Mouse (Mus musculus) olfactory bulb, adult 2 months (tissue): ENCODE results near the gene Map4k2. TPM values are rescaled to one million over a fixed set of nuclear protein-coding genes. Genes with fewer than 3 reads are reported as not detected.

Experiments used
- H3K27ac ChIP-seq: fragments of 200-500 bp; 2 replicates; pipeline ENCODE4 v1.5.1; 2012; ENCODE audit warnings: low read depth, low read length; ENCODE audit not compliant: insufficient read depth
- H3K4me1 ChIP-seq: fragments of 200-500 bp; 2 replicates; pipeline ENCODE4 v1.6.1; 2012; ENCODE audit warnings: low read length; ENCODE audit not compliant: control insufficient read depth, insufficient read depth
- H3K4me3 ChIP-seq: fragments of 200-500 bp; 2 replicates; pipeline ENCODE4 v1.5.1; 2012; ENCODE audit warnings: mild to moderate bottlenecking, low read depth, low read length, moderate library complexity; ENCODE audit not compliant: insufficient read depth
- CTCF ChIP-seq: fragments of 200-500 bp; IDR thresholded peaks from 2 replicates; pipeline ENCODE4 v1.5.1; 2012; ENCODE audit warnings: low read depth, mild to moderate bottlenecking, low read length, moderate library complexity; ENCODE audit not compliant: insufficient read depth
- POLR2A ChIP-seq: fragments of 200-500 bp; IDR thresholded peaks from 2 replicates; pipeline ENCODE4 v1.6.1; 2012; ENCODE audit warnings: mild to moderate bottlenecking, low read depth, low read length, moderate library complexity; ENCODE audit not compliant: insufficient read depth
- WGBS: fragments of 180-500 bp; shearing (Covaris S2); methylation state at CpG from one replicate; pipeline ENCODE4 v1.1.7; 2018; 5-methylcytosine and 5-hydroxymethylcytosine counted together
- polyA plus RNA-seq: library from polyadenylated mRNA; stranded (reverse); fragments of >200 nt; gene quantifications from 2 replicates; pipeline ENCODE4 v1.2.4, GENCODE M21; 2012; ENCODE audit warnings: low replicate concordance; ENCODE audit not compliant: missing spikeins, insufficient read depth, insufficient read length

The Map4k2 gene
- polyA plus RNA-seq, 1 experiment: 158 TPM

DNA sequence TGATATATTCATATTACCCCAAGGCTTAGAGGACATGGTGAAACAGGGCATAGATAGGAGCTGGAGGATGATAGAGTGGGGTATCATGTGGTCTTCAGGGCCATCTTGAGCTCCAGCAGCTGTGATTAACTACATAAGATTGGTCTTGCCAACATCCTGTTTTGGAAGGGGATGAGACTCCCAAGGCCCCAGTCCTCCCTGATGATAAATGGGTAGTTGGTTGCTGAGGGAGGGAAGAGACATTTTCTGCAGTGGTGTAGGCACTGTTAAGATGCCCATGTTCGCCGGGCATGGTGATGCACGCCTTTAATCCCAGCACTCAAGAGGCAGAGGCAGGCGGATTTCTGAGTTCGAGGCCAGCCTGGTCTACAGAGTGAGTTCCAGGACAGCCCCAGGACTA, 40.3 kb downstream of the Map4k2 start:
- TF ChIP-seq POLR2A (no peak), CTCF (no peak)
- H3K27ac ChIP-seq: no peak overlapping the region
- peaks cover 29% of the 10 kb centered on the region for H3K4me1 ChIP-seq
- no peak overlapping the region for H3K4me3 ChIP-seq
- 95% methylated on average over 5 of the region's 5 CpGs for WGBS

DNA sequence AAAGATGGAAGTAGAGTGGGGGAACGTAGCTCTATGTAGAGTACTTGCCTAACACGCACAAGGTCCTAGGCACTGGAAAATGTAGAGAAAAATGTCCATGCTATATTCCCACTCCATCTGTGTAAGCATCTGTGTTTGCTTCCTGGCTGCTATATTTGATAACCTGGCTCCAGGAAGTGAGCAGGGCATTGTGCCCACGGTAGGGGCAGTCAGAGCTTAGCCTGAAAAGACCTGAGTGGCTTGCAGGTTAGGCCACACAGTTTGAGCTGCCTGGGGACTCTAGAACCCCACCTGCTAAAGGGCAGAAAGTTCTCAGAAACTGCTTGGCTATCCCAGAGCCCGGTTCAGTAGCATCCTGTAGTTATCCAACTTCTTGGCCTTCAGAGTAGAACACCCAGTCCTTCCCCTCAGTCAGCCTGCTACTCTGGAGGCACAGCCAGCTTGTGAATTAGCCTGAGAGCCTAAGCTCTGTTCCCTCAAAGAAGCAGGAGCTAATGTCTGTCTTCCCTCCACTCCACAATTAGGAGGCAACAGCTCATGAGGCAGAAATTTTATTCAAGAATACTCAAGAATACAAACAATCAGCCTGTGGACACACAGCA, 41.5 kb downstream of the Map4k2 start:
- H3K27ac ChIP-seq: no peak overlapping the region
- no peak overlapping the region for H3K4me3 ChIP-seq
- peaks cover 27% of the 10 kb centered on the region for H3K4me1 ChIP-seq
- no peak for TF ChIP-seq CTCF
- TF ChIP-seq POLR2A: no peak
- 73% methylated on average over 4 of the region's 4 CpGs for WGBS

DNA sequence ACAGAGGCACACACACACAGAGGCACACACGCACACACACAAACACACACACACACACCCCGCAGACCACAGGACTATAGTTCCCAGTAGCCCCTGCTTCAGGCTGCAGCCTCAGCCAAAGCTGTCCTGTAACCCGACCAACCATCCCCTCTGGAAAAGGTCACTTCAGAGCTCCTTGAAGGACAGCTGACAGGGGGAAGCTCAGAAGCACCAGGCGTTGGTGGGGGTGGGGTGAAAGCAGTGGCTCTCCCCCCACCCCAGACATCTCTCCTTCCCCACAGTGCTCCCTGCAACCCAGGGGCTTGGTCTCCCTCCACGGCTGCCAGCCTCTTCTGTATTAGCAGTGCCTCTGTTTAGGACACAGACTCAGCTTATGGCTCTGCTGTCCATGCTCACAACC, 42.5 kb downstream of the Map4k2 start:
- H3K4me1 ChIP-seq: peaks cover 24% of the 10 kb centered on the region
- WGBS: 47% methylated on average over 5 of the region's 5 CpGs
- no peak overlapping the region for H3K4me3 ChIP-seq

DNA sequence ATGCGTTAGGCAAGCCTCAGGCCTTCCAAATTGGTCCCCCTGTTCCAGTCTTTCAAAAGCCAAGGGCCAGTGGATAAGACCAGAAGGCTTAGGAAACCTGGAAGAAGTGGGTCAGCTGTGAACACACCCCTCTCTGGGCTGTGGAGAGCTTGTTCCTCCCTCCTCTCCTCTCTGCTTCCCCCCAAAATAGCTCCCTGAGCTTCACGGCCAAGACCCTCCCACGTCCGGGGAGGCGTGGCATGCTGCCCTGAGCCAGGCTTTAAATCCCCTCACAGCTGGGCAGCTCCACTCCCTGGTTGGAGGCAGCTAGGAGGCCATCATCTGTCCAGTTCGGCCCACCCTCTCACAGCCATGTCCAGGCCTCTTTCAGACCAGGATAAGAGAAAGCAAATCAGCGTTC, 43.2 kb downstream of the Map4k2 start, which contains the start of gene Pygm:
Pygm (plus strand) TSS at position 272 of the 400 bp plus-strand sequence.
- Histone ChIP-seq H3K27ac (peak within 1 kb of the TSS; percentile 61), H3K4me1 (peaks cover 24% of the 10 kb centered on the region), H3K4me3 (peak within 1 kb of the TSS; percentile 8; the same call in 1 of the 2 replicates)
- WGBS: 28% methylated on average over 7 of the region's 7 CpGs
- no peak for TF ChIP-seq POLR2A

More for the DNA sequence above, 42.5 kb downstream of the Map4k2 start:
- peak overlapping the region; percentile 23 for H3K27ac ChIP-seq
- TF ChIP-seq POLR2A: no peak
- TF ChIP-seq CTCF: no peak

DNA sequence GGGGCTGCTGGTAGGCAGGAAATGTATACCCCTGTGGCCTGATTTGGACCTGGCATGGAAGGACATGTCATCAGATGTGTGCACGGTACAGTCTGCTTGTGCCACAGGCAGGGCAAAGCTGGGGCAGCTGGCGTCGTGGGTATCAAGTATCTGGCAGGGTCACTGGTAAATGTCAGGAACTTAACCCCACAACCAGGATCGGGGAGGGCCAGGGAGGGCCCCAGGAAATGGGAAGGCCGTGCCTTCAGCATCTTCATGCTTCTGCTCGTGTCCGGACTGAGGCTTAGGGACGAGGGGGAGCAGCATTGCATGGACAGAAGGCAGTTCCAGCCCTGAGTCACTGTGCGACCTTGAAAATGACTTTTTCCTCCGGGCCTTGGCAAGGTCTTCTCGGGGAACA, 44.0 kb downstream of the Map4k2 start:
- 80% methylated on average over 11 of the region's 11 CpGs for WGBS
- peaks cover 31% of the 10 kb centered on the region for H3K4me1 ChIP-seq
- H3K27ac ChIP-seq: peak overlapping the region; percentile 61; the same call in 1 of the 2 replicates
- TF ChIP-seq CTCF (no peak), POLR2A (no peak)
- peak overlapping the region; percentile 8; the same call in 1 of the 2 replicates for H3K4me3 ChIP-seq

DNA sequence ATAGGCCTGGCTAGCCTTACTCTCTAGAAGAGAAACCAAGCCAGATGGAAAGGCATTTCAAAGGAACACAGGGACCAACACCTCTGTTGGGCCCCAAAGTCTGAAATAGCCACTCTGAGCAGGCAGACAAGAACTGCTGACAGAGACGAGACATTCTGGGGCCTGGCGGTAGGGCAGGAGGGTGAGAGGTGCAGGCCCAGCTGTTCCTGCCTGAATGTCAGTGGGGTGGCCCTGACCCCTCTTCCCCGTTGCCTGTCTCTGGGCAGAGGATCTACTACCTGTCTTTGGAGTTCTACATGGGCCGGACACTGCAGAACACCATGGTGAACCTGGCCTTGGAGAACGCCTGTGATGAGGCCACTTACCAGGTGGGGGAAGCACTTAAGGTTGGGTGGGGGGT, 44.5 kb downstream of the Map4k2 start:
- no peak overlapping the region for H3K27ac ChIP-seq
- peaks cover 31% of the 10 kb centered on the region for H3K4me1 ChIP-seq
- TF ChIP-seq CTCF (no peak), POLR2A (no peak)
- 91% methylated on average over 5 of the region's 5 CpGs for WGBS
- H3K4me3 ChIP-seq: no peak overlapping the region

DNA sequence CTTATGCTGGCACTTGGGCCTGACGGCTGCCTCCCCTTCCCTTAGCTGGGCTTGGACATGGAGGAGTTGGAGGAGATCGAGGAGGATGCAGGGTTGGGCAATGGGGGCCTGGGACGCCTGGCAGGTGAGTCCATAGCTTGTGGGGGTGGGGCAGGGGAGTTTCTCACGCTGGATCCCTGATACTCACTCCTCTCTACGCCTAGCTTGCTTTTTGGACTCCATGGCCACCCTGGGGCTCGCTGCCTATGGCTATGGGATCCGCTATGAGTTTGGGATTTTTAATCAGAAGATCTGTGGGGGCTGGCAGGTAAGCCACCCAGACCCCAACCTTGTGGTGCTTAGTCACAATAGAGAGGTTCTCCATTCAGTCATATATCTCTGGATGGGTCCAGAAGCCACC, 44.9 kb downstream of the Map4k2 start:
- TF ChIP-seq CTCF (no peak), POLR2A (no peak)
- no peak overlapping the region for H3K27ac ChIP-seq
- H3K4me1 ChIP-seq: peaks cover 31% of the 10 kb centered on the region
- 95% methylated on average over 7 of the region's 7 CpGs for WGBS
- no peak overlapping the region for H3K4me3 ChIP-seq

DNA sequence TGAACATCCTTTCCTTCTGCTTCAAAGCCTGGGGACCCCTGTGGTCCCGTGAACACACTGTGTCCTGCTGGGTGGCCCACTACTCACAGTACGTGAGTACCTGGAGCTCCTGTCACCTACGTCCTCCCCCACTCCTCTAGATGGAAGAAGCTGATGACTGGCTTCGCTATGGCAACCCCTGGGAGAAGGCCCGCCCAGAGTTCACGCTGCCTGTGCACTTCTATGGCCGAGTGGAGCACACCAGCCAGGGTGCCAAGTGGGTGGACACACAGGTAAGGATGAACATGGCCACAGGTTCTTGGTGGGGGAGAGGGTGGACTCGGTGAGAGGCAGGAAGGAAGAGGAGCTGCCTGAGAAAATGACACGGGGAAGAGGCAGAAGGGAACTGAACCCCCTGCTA, 45.3 kb downstream of the Map4k2 start:
- peaks cover 31% of the 10 kb centered on the region for H3K4me1 ChIP-seq
- H3K4me3 ChIP-seq: no peak overlapping the region
- TF ChIP-seq POLR2A: no peak
- TF ChIP-seq CTCF: no peak
- no peak overlapping the region for H3K27ac ChIP-seq
- WGBS: 89% methylated on average over 9 of the region's 9 CpGs

DNA sequence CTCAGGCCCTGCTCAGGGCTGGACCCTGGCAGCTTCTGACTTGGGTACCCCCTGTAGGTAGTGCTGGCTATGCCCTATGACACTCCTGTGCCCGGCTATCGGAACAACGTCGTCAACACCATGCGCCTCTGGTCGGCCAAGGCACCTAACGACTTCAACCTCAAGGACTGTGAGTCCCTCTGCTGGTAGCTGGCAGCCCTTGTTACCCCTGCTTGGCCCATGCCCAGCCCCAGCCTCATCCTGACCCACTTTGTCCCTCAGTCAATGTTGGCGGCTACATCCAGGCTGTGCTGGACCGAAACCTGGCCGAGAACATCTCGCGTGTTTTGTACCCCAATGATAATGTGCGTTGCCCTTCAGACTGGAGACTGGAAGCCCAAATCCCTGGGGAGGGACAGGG, 47.1 kb downstream of the Map4k2 start:
- H3K4me1 ChIP-seq: peaks cover 31% of the 10 kb centered on the region
- H3K4me3 ChIP-seq: no peak overlapping the region
- H3K27ac ChIP-seq: no peak overlapping the region
- 76% methylated on average over 13 of the region's 13 CpGs for WGBS
- TF ChIP-seq POLR2A (no peak), CTCF (no peak)

DNA sequence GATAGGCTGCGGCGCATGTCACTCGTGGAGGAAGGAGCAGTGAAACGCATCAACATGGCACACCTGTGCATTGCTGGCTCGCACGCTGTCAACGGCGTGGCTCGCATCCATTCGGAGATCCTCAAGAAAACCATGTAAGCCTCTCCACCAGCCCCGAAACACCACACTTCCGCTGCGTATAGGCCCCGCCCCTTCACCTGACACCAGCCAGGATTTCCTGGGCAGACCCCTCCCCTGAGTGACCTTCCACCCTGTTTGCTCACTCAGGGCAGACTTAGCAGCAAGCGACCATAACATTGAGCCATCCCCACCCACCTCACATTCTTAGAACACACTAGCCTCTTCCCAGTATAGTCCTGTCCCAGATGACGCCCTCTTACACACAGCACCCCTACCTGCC, 48.9 kb downstream of the Map4k2 start:
- Histone ChIP-seq H3K27ac (no peak overlapping the region), H3K4me3 (0 out of 2 replicates have a peak overlapping the region, but pooled peaks have one; percentile 7), H3K4me1 (peaks cover 18% of the 10 kb centered on the region)
- 38% methylated on average over 16 of the region's 16 CpGs for WGBS
- TF ChIP-seq POLR2A: no peak
- TF ChIP-seq CTCF: no peak
